Mouse (Mus musculus) retina, postnatal 1 day (tissue): ENCODE data around the gene Kpna2.
"Not testable (repeated sequence)": the region's sequence is repeated elsewhere in the genome, so short reads cannot be mapped to it uniquely, and the experiment has no call there.

Experiments
- DNase-seq: peaks from one replicate; pipeline ENCODE4 v3.0.0-alpha.2; 2012

The Kpna2 gene

DNA sequence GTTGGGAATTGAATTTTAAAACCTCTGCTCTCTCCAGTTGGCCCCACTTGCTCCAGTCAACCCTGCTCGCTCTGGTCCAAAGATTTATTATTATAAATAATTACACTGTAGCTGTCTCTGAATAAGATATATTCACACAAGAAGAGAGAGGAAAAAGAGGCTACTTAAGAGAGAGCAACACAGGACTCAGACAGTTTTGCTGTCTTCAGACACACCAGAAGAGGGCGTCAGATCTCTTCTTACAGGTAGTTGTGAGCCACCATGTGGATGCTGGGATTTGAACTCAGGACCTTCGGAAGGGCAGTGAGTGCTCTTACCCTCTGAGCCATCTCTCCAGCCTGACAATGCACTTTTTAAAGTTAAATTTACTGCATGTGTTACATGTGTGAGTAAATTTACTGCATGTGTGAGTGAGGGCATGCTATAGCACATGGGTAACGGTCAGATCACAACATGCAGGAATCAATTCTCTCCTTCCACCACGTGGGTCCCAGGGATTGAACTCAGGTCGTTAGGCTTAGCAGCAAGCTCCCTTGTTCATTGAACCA lies 18.1 kb upstream of the Kpna2 start:
- DNase-seq, result no peak

DNA sequence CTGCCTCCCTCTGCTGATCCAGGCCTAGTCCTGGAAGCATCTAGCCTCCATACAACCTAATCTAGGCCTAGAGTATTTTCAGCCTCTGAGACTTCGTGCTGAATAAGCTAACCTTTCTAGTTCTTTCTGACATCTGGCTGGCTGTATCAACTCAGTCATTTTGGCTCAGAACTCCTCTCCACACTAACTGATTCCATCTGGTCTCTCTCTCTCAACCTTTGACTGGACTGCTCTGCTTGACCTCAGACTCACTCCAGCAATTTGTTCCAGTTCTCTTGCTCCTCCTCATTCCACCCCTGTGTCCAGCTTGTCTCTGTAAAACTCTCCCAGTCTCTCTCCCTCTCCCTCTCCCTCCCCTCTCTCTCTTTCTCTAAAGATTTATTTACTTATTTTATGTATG lies 17.6 kb upstream of the Kpna2 start:
- no peak for DNase-seq

DNA sequence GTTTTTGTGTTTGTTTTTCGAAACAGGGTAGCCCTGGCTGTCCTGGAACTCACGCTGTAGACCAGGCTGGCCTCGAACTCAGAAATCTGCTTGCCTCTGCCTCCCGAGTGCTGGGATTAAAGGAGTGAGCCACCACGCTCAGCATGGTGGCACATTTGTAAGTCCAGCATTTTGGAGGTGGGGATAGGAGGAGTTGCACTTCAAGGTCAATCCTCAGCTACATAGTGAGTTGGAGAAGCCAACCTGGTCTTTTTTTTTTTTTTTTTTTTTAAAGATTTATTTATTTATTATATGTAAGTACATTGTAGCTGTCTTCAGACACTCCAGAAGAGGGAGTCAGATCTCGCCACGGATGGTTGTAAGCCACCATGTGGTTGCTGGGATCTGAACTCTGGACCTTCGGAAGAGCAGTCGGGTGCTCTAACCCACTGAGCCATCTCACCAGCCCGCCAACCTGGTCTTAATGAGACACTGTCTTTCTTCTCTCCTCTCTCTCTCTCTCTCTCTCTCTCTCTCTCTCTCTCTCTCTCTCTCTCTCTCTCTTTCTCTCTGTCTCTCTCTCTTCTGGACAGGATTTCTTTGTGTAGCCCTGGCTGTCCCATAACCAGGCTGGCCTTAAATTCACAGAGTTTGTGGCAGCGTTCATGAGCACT lies 16.3 kb upstream of the Kpna2 start:
- DNase-seq, result not testable (repeated sequence)

DNA sequence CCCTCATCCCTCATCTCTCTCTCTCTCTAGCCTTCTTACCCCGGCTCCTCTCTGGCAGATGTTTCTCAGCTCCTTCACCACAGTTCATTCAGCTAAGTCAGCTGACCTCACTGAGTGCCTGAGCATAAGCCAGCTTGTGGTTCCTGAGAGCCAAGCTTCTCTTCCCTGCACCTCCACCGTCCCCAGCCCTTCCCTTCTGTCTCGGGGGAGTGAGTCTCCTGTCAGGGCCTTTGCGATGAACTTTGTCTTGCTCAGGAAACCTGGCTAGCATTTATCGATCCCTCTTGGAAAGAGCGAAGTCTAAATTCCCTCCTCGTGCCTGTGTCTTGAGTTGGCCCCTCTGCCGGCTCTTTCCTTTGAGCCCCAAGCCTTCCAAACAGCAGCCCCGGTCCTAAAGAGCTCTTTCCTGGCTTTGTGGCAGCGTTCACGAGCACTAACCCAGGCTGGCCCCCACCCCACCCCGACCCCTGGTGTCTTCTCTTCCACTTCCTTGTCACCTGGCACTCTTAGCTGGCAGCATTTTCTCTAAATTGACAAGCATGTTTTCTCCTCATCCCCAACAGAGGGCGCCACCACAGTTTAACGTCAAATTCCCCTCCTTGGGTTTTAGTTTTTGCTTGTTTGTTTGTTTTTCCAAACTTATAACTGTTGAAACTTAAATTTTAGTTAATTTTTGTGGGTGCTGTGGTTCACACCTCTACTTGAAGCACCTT lies 15.4 kb upstream of the Kpna2 start:
- peak; percentile 57 for DNase-seq

DNA sequence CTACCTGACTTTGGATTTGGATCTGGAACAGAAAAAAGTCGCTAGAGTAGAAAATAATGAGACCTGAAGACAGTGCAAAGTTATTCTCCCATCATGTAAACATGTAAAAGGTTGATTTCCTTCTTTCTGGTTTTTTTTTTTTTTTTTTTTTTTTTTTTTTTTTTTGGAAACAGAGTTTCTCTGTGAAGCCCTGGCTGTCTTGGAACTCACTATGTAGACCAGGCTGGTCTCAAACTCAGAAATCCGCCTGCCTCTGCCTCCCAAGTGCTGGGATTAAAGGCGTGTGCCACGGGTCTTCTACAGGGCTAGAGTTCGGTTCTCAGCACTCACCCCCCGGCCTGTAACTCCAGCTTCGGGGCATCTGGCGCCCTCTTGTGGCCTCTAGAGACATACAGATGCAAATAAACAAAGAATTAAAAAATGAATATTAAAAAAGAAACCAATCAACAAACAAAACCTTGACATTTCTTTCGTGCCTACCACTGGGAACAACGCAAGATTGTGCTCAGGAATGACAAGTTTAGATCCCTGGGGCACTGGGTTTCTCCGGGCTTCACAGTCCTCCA lies 14.8 kb upstream of the Kpna2 start:
- no peak for DNase-seq

DNA sequence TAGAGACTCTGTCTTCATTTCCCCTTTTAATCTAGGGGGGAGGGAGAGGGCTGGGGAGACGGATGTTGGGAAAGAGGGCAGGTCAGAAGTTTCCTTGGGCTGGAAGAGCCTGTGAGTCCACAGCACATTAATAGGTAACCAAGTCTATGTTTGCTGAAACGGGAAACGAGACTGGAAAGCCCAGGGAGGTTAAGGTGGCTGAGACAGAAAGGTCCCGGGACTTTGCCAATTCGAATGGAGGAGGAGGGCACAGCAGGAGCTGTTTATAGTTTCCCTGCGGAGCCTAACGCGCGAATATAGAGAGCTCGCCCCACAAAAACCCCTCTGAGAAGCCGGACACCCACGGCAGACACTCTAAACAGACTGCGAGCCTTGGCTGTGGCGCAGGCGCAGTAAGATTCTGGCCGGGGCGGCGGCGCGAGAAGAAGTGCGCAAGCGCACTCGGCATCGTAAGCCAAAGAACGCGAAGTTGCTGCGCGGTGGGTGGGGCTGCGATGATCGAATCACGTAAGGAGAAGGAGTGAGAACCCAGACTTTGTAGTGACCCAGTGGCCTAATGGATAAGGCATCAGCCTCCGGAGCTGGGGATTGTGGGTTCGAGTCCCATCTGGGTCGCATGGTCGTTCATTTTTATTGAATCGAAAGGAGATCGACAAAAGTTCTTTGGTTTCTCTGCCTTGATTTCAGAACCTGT lies 13.1 kb upstream of the Kpna2 start:
- peak; percentile 98 for DNase-seq

DNA sequence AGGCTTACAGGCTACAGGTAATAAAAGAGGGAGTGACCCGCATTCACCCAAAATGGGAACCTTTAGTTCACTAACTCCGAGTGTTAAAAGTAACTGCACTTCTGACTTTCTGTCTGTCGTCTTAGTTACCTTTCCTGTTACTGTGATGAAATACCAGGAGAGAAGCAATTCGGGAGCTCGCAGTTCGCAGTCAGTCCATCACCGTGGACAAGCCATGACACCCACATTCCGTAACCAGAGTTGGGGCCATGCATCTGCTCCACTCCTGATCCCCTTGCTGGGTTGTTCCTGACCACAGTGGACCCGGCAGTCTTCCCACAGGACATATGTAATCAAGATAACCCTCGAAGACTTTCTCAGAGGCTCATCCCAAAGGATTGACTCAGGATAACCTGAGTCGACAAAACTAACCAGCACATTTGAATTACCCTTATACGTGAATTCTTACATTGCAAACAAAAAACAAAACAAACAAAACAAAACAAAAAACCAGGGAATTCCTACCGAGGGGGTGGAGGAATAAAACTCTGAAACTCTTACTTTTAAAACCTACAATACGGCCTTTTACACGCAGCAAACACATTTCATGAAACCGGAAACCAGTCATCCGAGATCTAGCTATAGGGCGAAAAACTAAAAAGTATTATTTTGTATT lies 12.5 kb upstream of the Kpna2 start:
- DNase-seq, result no peak

DNA sequence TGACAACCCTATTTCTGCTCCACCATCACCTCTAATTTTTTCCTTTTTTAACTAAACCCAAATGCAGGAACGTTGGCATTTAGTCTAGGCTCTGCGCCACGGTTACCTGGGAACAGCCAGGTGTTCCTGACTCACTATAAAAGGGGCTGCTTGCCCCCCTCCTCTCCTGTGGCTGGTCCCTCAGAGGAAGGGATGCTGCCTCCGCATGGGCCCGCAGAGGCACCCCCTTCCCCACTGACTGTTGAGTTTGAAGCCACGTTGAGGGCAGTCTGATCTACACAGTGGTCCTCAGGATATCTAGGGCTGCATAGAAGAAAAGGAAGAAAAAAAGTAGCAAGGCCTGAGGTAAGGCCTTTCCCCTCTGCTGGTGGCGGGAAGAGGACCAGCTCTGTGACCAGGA lies 11.8 kb upstream of the Kpna2 start:
- DNase-seq, result no peak

DNA sequence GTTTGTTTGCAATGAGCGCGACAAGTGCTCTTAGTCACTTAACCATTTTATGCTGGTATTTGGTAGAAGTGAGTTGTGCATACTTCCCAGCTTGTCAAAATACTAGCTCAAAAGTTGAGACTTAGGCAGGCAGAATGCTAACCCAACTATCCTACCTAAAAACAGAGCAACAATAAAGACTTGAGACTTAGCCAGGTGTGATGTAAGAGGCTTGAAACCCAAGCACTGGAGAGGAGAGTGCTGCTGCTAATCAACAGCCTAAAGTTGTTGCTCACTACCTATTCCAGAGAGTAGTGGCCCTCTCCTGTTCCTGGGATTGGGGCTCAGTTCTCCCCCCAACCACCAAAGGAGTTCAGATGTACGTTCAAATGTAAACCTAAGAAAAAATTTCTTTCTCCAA lies 11.1 kb upstream of the Kpna2 start:
- DNase-seq, result no peak

DNA sequence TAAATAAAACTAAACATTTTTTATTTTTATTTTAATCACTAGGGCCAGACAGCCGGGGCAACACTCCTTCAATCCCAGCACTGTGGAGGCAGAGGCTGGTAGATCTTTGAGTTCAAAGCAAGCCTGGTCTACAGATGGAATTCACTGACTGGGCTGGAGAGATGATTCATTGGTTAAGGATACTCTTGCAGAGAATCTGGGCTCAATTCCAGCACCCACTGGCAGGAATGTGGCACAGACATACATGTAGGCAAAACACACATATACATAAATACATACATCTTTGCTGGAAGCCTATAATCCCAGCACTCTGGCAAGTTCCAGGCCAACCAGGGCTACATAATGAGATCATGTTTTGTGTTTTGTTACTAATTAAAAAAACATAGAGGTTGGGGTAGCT lies 6.2 kb upstream of the Kpna2 start:
- DNase-seq, result peak; percentile 56

DNA sequence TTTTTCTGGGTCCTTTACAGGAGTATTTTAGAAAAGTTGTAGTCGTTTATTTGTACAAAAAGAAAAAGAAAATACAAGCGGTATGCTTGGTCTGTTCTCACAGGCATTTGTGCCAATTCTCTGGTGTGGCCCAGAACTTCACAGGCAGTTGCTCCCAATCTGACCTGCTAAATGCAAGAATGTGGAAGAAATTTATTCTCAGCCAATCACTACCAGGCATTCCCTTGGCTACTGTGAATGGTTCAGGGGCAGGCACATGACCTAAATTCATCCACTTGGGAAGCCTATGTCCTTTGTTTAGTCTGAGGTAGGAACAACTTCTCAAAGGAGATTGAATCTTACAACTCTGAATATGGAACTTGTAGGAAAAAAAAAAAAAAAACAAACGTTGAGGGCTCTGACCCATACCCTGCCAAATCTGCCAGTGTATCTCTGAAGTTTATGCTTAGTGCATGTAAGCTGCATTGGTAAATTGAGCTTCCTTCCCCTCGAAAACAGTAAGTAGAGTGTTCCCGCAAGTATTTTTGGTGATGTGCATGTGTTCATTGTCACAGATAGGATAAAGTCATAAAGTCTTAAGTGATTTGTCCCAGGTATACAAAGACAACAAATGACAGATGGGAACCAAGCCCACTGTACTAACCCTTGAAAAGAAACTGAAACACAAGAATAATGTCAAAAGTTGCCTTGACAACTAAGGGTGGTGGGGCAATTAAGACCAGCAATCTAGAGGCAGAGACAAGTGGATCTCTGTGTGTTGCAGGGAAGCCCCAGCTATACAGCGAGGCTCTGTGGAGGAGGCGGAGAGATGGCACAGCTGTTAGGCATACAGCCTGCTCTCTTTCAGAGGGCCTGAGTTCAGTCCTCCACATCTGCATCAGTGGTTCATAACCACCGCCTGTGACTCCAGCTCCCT lies 2.7 kb upstream of the Kpna2 start:
- DNase-seq, result peak; percentile 96

DNA sequence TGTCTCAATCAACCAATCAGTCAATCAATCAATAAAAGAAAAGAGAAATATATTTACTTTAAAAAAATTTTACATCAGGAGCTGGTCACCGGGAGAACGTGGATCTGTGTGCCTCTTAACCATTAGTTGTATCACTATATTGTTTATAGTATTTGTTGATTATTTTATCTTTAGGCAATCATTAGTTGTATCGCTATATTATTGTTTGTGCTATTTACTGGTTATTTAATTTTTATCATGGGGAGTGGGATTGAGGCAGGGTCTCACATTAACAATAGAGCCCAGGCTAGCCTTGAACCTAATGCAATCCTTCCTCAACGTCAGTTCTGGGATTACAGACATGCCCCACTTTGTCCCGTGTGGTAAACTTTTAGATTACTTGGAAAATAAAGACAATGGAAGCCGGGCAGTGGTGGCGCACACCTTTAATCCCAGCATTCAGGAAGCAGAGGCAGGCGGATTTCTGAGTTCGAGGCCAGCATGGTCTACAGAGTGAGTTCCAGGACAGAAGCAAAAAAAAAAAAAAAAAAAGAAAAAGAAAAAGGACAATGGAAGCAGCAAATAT lies 690 bp upstream of the Kpna2 start:
- DNase-seq, result no peak

DNA sequence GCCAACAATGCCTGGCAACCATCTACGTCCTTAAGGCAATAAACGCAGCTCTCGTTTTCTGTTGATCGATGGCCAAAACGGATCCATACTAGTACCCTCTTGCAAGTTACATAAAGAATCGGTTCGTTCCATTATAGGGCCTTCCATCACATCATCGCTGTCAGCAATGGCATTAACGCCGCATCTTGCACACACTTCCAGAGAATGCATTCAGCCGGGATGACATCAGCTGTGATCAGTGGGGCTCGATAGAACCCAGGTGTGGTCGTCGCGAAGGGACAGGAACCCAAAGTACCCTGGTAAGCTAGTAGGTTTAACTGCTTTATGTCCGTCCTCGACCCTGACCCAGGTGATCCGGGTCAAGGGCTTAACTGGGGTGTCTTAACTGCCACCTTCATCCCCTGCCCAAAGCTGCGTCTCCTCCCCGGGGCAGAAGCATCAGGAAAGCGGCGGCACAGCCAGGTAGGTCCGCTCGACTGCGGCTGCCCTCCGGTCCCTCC lies 640 bp downstream of the Kpna2 start:
- no peak for DNase-seq

DNA sequence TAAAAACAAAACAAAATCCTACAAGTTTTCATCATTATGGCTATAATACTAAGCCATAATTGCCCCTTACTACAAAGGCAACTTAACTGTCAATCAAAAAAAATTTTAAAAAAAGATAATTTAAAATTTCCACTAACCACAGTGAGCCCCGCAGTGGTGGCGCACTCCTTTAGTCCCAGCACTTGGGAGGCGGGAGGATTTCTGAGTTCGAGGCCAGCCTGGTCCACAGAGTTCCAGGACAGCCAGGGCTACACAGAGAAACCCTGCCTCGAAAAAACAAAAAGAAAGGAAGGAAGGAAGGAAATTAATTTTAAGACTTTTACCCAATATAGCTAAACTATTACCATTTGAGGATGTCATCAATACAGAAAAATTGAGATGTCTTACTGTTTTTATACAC lies 1.4 kb downstream of the Kpna2 start:
- no peak for DNase-seq

DNA sequence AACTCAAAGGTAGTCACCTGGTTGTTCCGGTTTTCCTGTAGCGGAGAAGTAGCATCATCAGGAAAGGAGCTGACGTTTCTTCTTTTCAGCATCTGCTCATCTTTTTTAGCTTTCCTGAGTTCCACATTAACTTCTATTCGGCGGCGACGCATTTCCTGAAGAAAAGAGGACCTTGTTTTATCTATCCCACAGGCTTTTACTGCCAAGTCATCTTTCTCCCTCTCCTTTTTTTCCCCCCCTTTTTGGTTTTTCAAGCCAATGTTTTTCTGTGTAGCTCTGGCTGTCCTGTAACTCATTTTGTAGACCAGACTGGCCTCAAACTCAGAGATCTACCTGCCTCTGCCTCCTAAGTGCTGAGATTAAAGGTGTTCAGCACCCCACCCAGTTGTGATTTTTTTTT lies 2.8 kb downstream of the Kpna2 start:
- DNase-seq, result not testable (repeated sequence)

DNA sequence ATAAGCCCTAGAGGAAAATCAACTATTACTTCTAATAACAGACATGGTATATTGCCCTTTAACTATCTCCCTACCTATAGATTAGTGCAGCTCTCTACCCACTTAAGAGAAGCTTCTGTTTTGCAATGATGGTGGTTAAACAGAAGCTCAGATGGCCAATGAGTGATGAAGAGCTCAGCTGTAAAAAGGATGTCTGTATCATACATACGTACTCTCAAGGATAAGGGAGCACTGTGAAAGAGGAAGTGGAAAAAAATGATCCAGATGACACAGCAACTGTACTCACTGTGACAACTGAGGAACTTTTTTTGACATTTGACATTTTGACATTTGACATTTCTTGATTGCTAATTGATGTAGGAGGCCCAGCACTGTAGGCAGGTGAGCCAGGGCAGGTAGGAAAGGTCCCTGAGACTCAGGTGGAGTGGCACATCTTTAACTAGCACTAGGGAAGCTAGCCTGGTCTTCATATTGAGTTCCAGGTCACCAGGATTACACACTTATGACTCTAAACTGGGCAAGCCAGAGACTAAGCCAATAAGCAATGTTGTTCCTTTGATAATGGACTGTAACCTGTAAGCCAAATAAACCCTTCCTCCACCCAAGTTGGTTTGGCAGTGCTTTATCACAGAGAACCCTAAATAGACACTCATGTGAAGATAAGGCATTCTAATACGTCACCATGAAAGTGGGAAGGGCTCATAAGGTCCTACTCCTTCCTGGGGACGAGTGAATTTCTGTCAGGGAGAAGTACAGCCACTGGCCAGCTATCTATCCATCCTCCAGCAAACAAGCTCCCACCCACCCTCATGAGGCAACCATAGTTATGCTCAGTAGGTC lies 4.9 kb downstream of the Kpna2 start:
- no peak for DNase-seq

DNA sequence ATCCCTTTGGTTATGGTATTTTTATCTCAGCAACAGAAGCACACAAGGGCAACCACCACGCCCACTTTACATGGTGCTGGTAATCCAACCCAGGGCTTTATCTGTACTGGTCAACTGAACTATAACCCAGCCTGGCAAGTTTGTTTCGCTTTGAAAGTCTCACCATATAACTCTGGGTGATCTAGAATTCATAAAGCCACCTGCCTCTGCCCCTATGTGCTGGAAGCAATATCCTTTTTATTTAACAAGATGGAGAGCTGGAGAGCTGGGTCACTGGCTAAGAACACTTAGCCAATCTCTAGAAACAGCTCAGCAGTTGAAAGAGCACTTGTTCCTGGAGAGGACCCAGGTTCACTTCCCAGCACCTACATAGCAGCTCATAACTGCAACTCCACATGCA lies 12.0 kb downstream of the Kpna2 start:
- no peak for DNase-seq

DNA sequence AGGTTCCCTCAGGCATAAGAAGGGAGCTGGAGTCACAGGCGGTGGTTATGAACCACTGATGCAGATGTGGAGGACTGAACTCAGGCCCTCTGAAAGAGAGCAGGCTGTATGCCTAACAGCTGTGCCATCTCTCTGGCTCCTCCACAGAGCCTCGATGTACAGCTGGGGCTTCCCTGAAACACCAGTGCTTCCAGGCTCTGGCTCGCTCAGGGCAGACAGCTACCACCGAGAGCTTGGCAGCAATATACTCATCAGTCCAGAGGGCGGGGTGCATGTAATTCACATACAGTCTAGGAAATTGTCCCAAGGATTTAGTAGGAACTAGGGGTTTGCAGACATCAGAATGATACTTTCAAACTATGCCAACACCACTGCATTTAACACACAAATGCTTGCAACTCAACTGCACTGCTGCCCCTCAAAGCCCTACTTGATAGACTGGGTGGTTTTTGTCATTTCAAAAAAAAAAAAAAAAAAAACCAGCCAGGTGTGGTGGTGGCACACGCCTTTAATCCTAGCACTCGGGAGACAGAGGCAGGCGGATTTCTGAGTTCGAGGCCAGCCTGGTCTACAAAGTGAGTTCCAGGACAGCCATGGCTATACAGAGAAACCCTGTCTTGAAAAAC lies 13.2 kb downstream of the Kpna2 start:
- not testable (repeated sequence) for DNase-seq

DNA sequence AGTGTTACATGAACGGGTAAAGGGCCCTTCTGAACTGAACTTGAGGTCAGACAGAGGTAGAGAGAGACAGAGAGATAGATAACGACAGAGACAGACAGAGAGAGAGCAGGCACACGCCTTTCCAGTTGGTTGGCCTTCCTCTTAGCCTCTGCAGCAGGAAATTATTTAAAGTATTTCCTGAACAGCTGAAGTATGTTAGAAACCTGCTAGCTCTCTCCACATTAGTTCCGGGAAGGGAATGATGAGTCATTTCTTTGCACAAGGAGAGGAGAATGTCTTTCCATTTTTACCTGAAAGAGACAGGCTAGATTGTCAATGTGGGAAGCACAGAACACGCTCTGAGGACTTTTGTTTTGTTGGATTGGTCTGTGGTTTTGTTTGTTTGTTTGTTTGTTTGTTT lies 17.0 kb downstream of the Kpna2 start:
- DNase-seq, result no peak

DNA sequence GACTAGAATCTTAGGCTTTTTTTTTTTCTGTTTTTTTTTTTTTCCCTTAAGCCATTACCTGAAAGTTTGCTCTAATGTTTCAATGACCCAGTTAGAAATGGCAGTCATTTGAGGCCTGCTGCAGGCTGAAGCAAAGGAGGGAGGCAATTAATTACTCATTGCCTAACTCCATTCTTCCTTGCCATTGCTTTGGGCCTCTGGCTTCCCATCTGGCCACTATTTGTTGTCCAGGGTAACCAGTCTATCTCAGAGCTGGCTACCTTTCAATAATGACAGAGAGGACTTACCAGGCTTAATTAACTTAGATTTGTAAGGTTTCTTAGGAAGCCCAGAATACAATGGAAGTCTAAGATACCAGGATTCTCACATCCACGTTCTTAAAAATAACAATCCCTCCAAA lies 17.6 kb downstream of the Kpna2 start:
- peak; percentile 70 for DNase-seq
